Comparison of ENCODE assay signal across 18 mouse cellular contexts in genomic region chr12:99522882-99523281, GRCm38 (mm10). TPM values are rescaled to one million over a fixed set of nuclear protein-coding genes. Genes with fewer than 3 reads are reported as not detected.
DNase-seq lines count a peak whose midpoint lies in the region; ATAC-seq and TF ChIP-seq lines count a peak whose summit lies in the region.
"Had no signal": no experiment of that assay in that cellular context is flagged by ENCODE, and none has a peak within 500 bp of the region (broad histone marks: within the 10 kb centered on the region; RNA-seq: fewer than 3 reads in every experiment).

No protein-coding gene starts in this region.

- H3K36me3 ChIP-seq in lung, postnatal 0 days (ENCODE audit: insufficient read depth, low read length), result no peaks in the 10 kb centered on the region
- no peaks in the 10 kb centered on the region for H3K36me3 ChIP-seq in forebrain, embryonic 12.5 days (replicated peaks)
- H3K36me3 ChIP-seq: embryonic facial prominence, embryonic 13.5 days; hindbrain, embryonic 15.5 days had no signal

- WGBS in lung, postnatal 0 days, result 86% methylated on average over 2 of the region's 2 CpGs
- WGBS in forebrain, embryonic 12.5 days, result 92% methylated on average over 2 of the region's 2 CpGs

- DNase-seq in cerebellum, adult 9-11 months, result peak; percentile 2
- DNase-seq in cerebellum, adult 9-10 months, result no peak
- peak; percentile 9 for DNase-seq in lung, postnatal 0 days (ENCODE audit: low spot score)
- DNase-seq in lung, postnatal 25 days (ENCODE audit: low spot score), result no peak
- no peak for DNase-seq in layer of hippocampus, adult 2 months (ENCODE audit: low spot score in 2 of 2)
- DNase-seq in gastrocnemius, postnatal 36 days, result no peak
- DNase-seq: adrenal gland, adult 2 months; adrenal gland, postnatal 25 days; cerebellum, adult 2 months; gastrocnemius, adult 2 months; gastrocnemius, postnatal 25 days; heart, adult 2 months had no signal

- H3K27me3 ChIP-seq in lung, postnatal 0 days (replicated peaks; ENCODE audit: insufficient read depth, low read length), result no peaks in the 10 kb centered on the region
- no peaks in the 10 kb centered on the region for H3K27me3 ChIP-seq in forebrain, embryonic 12.5 days
- H3K27me3 ChIP-seq: embryonic facial prominence, embryonic 13.5 days; hindbrain, embryonic 15.5 days had no signal

- H3K4me1 ChIP-seq in lung, postnatal 0 days (ENCODE audit: insufficient read depth, low read depth, low read length), result peaks cover 3% of the 10 kb centered on the region; the same call in 1 of the 2 replicates
- peaks cover 22% of the 10 kb centered on the region for H3K4me1 ChIP-seq in forebrain, embryonic 12.5 days

- no peak for ATAC-seq in lung, postnatal 0 days
- peak; percentile 78 for ATAC-seq in megakaryocyte, adult 5-6 weeks (ENCODE audit: poor library complexity, severe bottlenecking)
- no peak for ATAC-seq in forebrain, embryonic 12.5 days (ENCODE audit: low FRiP score)
- ATAC-seq: forebrain, embryonic 14.5 days had no signal

- no peak for TF ChIP-seq CTCF in lung, postnatal 0 days (IDR thresholded peaks at IDR 0.05)
- no peak for TF ChIP-seq CTCF in layer of hippocampus, adult 2 months (conservative IDR thresholded peaks at IDR 0.05)

- H3K4me2 ChIP-seq in lung, postnatal 0 days (replicated peaks; ENCODE audit: low read depth, low read length), result no peak overlapping the region
- H3K4me2 ChIP-seq in forebrain, embryonic 12.5 days, result no peak overlapping the region
- H3K4me2 ChIP-seq: embryonic facial prominence, embryonic 13.5 days; heart, embryonic 11.5 days; hindbrain, embryonic 15.5 days had no signal

- no peaks in the 10 kb centered on the region for H3K9me3 ChIP-seq in lung, postnatal 0 days (ENCODE audit: low read length)
- H3K9me3 ChIP-seq in forebrain, embryonic 12.5 days, result no peaks in the 10 kb centered on the region
- H3K9me3 ChIP-seq: embryonic facial prominence, embryonic 13.5 days; hindbrain, embryonic 15.5 days had no signal

- no peak overlapping the region for H3K9ac ChIP-seq in lung, postnatal 0 days (replicated peaks; ENCODE audit: low read depth)
- H3K9ac ChIP-seq in forebrain, embryonic 12.5 days, result no peak overlapping the region
- H3K9ac ChIP-seq: embryonic facial prominence, embryonic 13.5 days; hindbrain, embryonic 15.5 days had no signal

- no peak overlapping the region for H3K27ac ChIP-seq in lung, postnatal 0 days (ENCODE audit: low read length)
- no peak overlapping the region for H3K27ac ChIP-seq in layer of hippocampus, adult 2 months
- H3K27ac ChIP-seq in forebrain, embryonic 12.5 days, result no peak overlapping the region
- H3K27ac ChIP-seq: embryonic facial prominence, embryonic 13.5 days; gastrocnemius, adult 2 months; heart, adult 2 months; hindbrain, embryonic 15.5 days had no signal

- H3K4me3 ChIP-seq in lung, postnatal 0 days (ENCODE audit: low read depth, low read length), result no peak overlapping the region
- no peak overlapping the region for H3K4me3 ChIP-seq in layer of hippocampus, adult 2 months
- no peak overlapping the region for H3K4me3 ChIP-seq in forebrain, embryonic 12.5 days (replicated peaks)
- H3K4me3 ChIP-seq: embryonic facial prominence, embryonic 13.5 days; gastrocnemius, adult 2 months; heart, adult 2 months; hindbrain, embryonic 15.5 days had no signal

- intact Hi-C loops in gastrocnemius, postnatal 36 days (cut with DNase I), result no loop called here

- TF ChIP-seq EP300 in lung, postnatal 0 days (IDR thresholded peaks at IDR 0.05), result no peak

RNA-seq across cellular contexts. Expression of gene Foxn3, which starts 40.5 kb away (rescaled TPM):
- polyA plus RNA-seq in lung, postnatal 0 days (2015; fragmentation: Nextera tagmentation; extraction: Ambion mirVana), result 91.0 and 94.3 TPM in 2 replicates
- total RNA-seq in megakaryocyte, adult 5-6 weeks (2015), result 43.6 and 45.6 TPM in 2 replicates
- total RNA-seq in megakaryocyte, adult 5-6 weeks (2017), result 17.4 and 19.6 TPM in 2 replicates
- total RNA-seq in layer of hippocampus, adult 2 months (2021), result 10 to 100 TPM; 45.9 to 53.7 TPM
- 100 to 1,000 TPM; 164 to 192 TPM for total RNA-seq in gastrocnemius, postnatal 36 days (2021)
- 80.7 and 84.6 TPM in 2 replicates for polyA plus RNA-seq in forebrain, embryonic 12.5 days (2016; fragmentation: Nextera tagmentation; extraction: Ambion mirVana)

Comparison
In these comparisons a context has a peak if more than half of its experiments do, and no peak if none do; other contexts are left out.
1. DNase-seq: peak in cerebellum, adult 9-11 months (single experiment) and lung, postnatal 0 days (single experiment); none in cerebellum, adult 9-10 months (single experiment), lung, postnatal 25 days (single experiment), layer of hippocampus, adult 2 months (0 of 2) and gastrocnemius, postnatal 36 days (0 of 2).